In the genomic region with DNA sequence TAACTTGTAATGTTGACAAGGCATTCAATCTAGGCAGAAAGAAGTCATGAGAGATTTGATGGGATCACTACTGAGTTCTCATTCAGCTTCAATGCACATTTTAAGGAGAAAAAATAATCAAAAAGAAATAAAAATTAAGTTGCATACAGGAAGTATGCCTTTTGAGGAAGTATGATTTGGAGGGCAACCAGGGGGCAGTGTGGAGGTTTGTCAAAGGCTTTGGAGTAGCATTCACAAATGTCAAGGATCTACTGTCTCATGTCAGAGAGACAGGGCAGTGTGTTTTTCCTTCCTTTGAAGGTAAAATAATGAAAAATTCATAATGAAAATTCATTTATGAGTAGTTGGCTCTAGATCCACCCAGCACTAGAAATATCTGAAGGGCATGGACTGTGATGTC, we compare ENCODE assay signal across 15 mouse cellular contexts. TPM values are rescaled to one million over a fixed set of nuclear protein-coding genes. Genes with fewer than 3 reads are reported as not detected.
DNase-seq lines count a peak whose midpoint lies in the region; ATAC-seq and TF ChIP-seq lines count a peak whose summit lies in the region.
"Had no signal": no experiment of that assay in that cellular context is flagged by ENCODE, and none has a peak within 500 bp of the region (broad histone marks: within the 10 kb centered on the region; RNA-seq: fewer than 3 reads in every experiment).

No protein-coding gene starts in this region.

- no peak for TF ChIP-seq EP300 in liver, embryonic 14.5 days (IDR thresholded peaks at IDR 0.05; ENCODE audit: low read depth)

- H3K9ac ChIP-seq in liver, embryonic 14.5 days (replicated peaks), result no peak overlapping the region
- no peak overlapping the region for H3K9ac ChIP-seq in liver, embryonic 11.5 days (ENCODE audit: low read depth, low read length)

- H3K4me2 ChIP-seq in liver, embryonic 14.5 days (ENCODE audit: low read depth), result no peak overlapping the region
- no peak overlapping the region for H3K4me2 ChIP-seq in liver, embryonic 11.5 days

- H3K4me3 ChIP-seq in liver, embryonic 14.5 days (ENCODE audit: insufficient read depth in 1 of 2, low read depth in 2 of 2, low read length in 2 of 2), result no peak overlapping the region
- no peak overlapping the region for H3K4me3 ChIP-seq in liver, embryonic 11.5 days (ENCODE audit: low read depth, low read length)
- H3K4me3 ChIP-seq: myocyte had no signal

- no peak for DNase-seq in liver, embryonic 14.5 days (ENCODE audit: low read depth in 3 of 3, low spot score in 3 of 3)
- DNase-seq in liver, embryonic 11.5 days (ENCODE audit: low spot score), result no peak
- DNase-seq in B cell, adult 2 months, result peak; percentile 54 to 57
- DNase-seq in adrenal gland, adult 8-10 months, result peak; percentile 43
- peak; percentile 68 for DNase-seq in naive thymus-derived CD4-positive, alpha-beta T cell, adult 2 months (ENCODE audit: low read depth)
- DNase-seq in kidney, adult 18-20 months, result no peak
- no peak for DNase-seq in heart, adult 8-10 months (ENCODE audit: low spot score)
- no peak for DNase-seq in urinary bladder, postnatal 10 days (ENCODE audit: low spot score)
- DNase-seq: heart, postnatal 4 days; kidney, adult 2 months had no signal

- H3K27ac ChIP-seq in liver, embryonic 14.5 days, result no peak overlapping the region
- no peak overlapping the region for H3K27ac ChIP-seq in liver, embryonic 11.5 days (ENCODE audit: low read depth, low read length)

- no peaks in the 10 kb centered on the region for H3K9me3 ChIP-seq in liver, embryonic 14.5 days (ENCODE audit: control insufficient read depth, low read length)
- H3K9me3 ChIP-seq in liver, embryonic 11.5 days (ENCODE audit: control insufficient read depth, low read length), result no peaks in the 10 kb centered on the region

- H3K4me1 ChIP-seq in liver, embryonic 14.5 days (replicated peaks; ENCODE audit: control insufficient read depth in 2 of 2, insufficient read depth in 2 of 2, low read length in 1 of 2), result peaks cover 0 to 4% of the 10 kb centered on the region in 2 experiments; a peak in 1 of 4 replicates
- no peaks in the 10 kb centered on the region for H3K4me1 ChIP-seq in liver, embryonic 11.5 days (replicated peaks; ENCODE audit: control insufficient read depth, insufficient read depth, low read length)

- peak; percentile 8; the same call in 1 of the 2 replicates for TF ChIP-seq CTCF in liver, embryonic 14.5 days (IDR thresholded peaks at IDR 0.05; ENCODE audit: low read depth)

- H3K27me3 ChIP-seq in liver, embryonic 14.5 days (ENCODE audit: control insufficient read depth, insufficient read depth, low read length), result no peaks in the 10 kb centered on the region
- no peaks in the 10 kb centered on the region for H3K27me3 ChIP-seq in liver, embryonic 11.5 days (replicated peaks; ENCODE audit: control insufficient read depth, insufficient read depth, low read length)

- H3K36me3 ChIP-seq in liver, embryonic 14.5 days (replicated peaks; ENCODE audit: control insufficient read depth, insufficient read depth, low read depth), result no peaks in the 10 kb centered on the region
- no peaks in the 10 kb centered on the region for H3K36me3 ChIP-seq in liver, embryonic 11.5 days (ENCODE audit: control insufficient read depth, insufficient read depth, low read length)

- no peak for ATAC-seq in liver, embryonic 14.5 days (ENCODE audit: insufficient read depth)
- ATAC-seq in liver, embryonic 11.5 days (replicated peaks; ENCODE audit: low FRiP score), result no peak

RNA-seq across cellular contexts. Expression of gene Izumo1r, which starts 18.6 kb away (rescaled TPM):
- not detected in 2 replicates for polyA plus RNA-seq in liver, embryonic 14.5 days (2012; rRNA removed)
- polyA plus RNA-seq in liver, embryonic 14.5 days (2014; fragmentation: Nextera tagmentation; extraction: Ambion mirVana), result not detected in 2 replicates
- polyA plus RNA-seq in liver, embryonic 11.5 days (2014; fragmentation: Nextera tagmentation; extraction: Ambion mirVana), result not detected in 2 replicates
- not detected for total RNA-seq in adrenal gland, adult 8-10 months (2022)
- not detected for total RNA-seq in heart, adult 8-10 months (2022)
- total RNA-seq: heart, postnatal 4 days; layer of hippocampus, postnatal 10 days had no signal
- polyA plus RNA-seq: cortical plate, adult 2 months; limb, embryonic 11.5 days; myocyte had no signal

RNA-seq across cellular contexts. Expression of gene Gpr83, which starts 25.1 kb away (rescaled TPM):
- polyA plus RNA-seq in liver, embryonic 14.5 days (2012; rRNA removed), result not detected in 2 replicates
- not detected in 2 replicates for polyA plus RNA-seq in liver, embryonic 14.5 days (2014; fragmentation: Nextera tagmentation; extraction: Ambion mirVana)
- not detected in 2 replicates for polyA plus RNA-seq in liver, embryonic 11.5 days (2014; fragmentation: Nextera tagmentation; extraction: Ambion mirVana)
- total RNA-seq in adrenal gland, adult 8-10 months (2022), result under 1 TPM in 1 of 4 experiments, not detected in 3; 0.13 TPM
- under 1 TPM in 1 of 4 experiments, not detected in 3; 0.09 TPM for total RNA-seq in heart, adult 8-10 months (2022)
- total RNA-seq: heart, adult 18-20 months; heart, postnatal 4 days had no signal
- polyA plus RNA-seq: myocyte had no signal

Comparison
In these comparisons a context has a peak if more than half of its experiments do, and no peak if none do; other contexts are left out.
1. DNase-seq: peak in B cell, adult 2 months (2 of 2), adrenal gland, adult 8-10 months (single experiment) and naive thymus-derived CD4-positive, alpha-beta T cell, adult 2 months (single experiment); none in liver, embryonic 14.5 days (0 of 3), liver, embryonic 11.5 days (single experiment), kidney, adult 18-20 months (single experiment), heart, adult 8-10 months (single experiment) and urinary bladder, postnatal 10 days (single experiment).